Mouse (Mus musculus) lung, adult 2 months (tissue): ENCODE measurements around the gene Nat10.

Experiments used
- CTCF ChIP-seq: fragments of 200-500 bp; IDR thresholded peaks from 2 replicates; pipeline ENCODE4 v1.5.1; 2011; ENCODE audit warnings: mild to moderate bottlenecking, low read length, control low read depth; ENCODE audit not compliant: insufficient read depth
- POLR2A ChIP-seq: fragments of 200-500 bp; IDR thresholded peaks from 2 replicates; pipeline ENCODE4 v1.6.1; 2011; ENCODE audit warnings: low read depth, mild to moderate bottlenecking, control low read depth, low read length, borderline replicate concordance; ENCODE audit errors: extremely low read depth

DNA sequence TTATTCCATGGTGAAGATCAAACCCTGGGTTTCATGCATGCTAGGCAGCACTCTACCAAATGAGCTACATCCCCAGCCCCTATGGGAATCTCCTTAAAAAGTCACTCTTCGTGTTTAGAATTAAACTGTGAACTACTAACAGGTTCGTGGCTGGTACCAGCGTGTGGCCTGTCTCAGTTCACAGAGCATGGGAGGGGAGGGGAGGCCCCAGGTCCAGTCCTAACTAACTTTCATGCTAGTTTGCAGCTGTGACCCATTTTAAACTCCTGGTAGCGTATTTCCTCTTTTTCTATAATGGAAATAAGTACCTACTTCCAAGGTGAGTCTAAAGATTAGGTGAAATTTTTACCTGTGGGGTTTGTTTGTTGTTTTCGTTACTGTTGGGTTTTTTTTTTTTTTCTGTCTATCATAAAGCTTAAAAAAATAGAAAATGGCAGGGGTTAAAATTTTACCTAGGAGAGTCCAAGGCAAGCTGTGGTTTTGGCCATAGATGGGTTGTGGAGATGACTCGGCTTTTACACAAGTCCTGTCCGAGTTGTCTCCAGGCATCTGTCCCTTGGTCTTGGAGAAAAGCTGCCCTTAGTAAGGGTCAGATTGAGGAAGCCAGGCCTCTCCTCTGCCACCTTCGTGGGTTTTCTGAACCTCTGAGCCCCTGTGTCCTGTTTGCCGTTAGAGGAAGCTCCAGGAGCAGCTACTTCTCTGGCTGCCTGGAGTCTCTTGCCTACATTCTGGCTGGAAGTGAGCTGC is 80.5 kb downstream of the Nat10 start:
- TF ChIP-seq CTCF (no peak), POLR2A (no peak)
